Mouse (Mus musculus) forebrain, embryonic 16.5 days (tissue): ENCODE data around the gene Fkbp7. TPM values are rescaled to one million over a fixed set of nuclear protein-coding genes. Genes with fewer than 3 reads are reported as not detected.

Experiments
- ATAC-seq: fragments of 200-750 bp; cut with Nextera tagmentation; 2 replicates; pipeline ENCODE4 v1.8.0; 2017; ENCODE audit warnings: mild to moderate bottlenecking, moderate library complexity
- H3K27ac ChIP-seq: fragments of 300-500 bp; sonication (generic); 2 replicates; pipeline ENCODE4 v1.5.1; 2014; ENCODE audit warnings: low read length, control low read depth
- H3K27me3 ChIP-seq: fragments of 300-500 bp; sonication (generic); replicated peaks from 2 replicates; pipeline ENCODE4 v1.6.1; 2014; ENCODE audit warnings: low read length; ENCODE audit not compliant: control insufficient read depth, insufficient read depth
- H3K36me3 ChIP-seq: fragments of 300-500 bp; sonication (generic); 2 replicates; pipeline ENCODE4 v1.6.1; 2014; ENCODE audit not compliant: control insufficient read depth, insufficient read depth
- H3K4me1 ChIP-seq: fragments of 300-500 bp; sonication (generic); replicated peaks from 2 replicates; pipeline ENCODE4 v1.6.1; 2014; ENCODE audit warnings: low read length; ENCODE audit not compliant: control insufficient read depth, insufficient read depth
- H3K4me2 ChIP-seq: fragments of 300-500 bp; sonication (generic); 2 replicates; pipeline ENCODE4 v1.6.1; 2014; ENCODE audit warnings: mild to moderate bottlenecking, low read length, control low read depth
- H3K4me3 ChIP-seq: fragments of 300-500 bp; sonication (generic); replicated peaks from 2 replicates; pipeline ENCODE4 v1.5.1; 2014; ENCODE audit warnings: mild to moderate bottlenecking, low read length, control low read depth
- H3K9ac ChIP-seq: fragments of 300-500 bp; sonication (generic); replicated peaks from 2 replicates; pipeline ENCODE4 v1.6.1; 2014; ENCODE audit warnings: low read depth, low read length, control low read depth
- H3K9me3 ChIP-seq: fragments of 300-500 bp; sonication (generic); 2 replicates; pipeline ENCODE4 v1.6.1; 2016; ENCODE audit warnings: low read length; ENCODE audit not compliant: control insufficient read depth
- WGBS: fragments of 180-500 bp; shearing (Covaris S2); extraction: QIAGEN DNeasy Blood & Tissue Kit; methylation state at CpG from one replicate; pipeline ENCODE4 v1.1.7; 2014; 5-methylcytosine and 5-hydroxymethylcytosine counted together
- polyA plus RNA-seq: library from polyadenylated mRNA; unstranded; fragments of >200 nt; fragmentation: Nextera tagmentation; extraction: Ambion mirVana; gene quantifications from 2 replicates; pipeline ENCODE4 v1.2.1, GENCODE M21; 2015

The Fkbp7 gene
- polyA plus RNA-seq, 1 experiment from 2014 or later: 12.4 TPM

DNA sequence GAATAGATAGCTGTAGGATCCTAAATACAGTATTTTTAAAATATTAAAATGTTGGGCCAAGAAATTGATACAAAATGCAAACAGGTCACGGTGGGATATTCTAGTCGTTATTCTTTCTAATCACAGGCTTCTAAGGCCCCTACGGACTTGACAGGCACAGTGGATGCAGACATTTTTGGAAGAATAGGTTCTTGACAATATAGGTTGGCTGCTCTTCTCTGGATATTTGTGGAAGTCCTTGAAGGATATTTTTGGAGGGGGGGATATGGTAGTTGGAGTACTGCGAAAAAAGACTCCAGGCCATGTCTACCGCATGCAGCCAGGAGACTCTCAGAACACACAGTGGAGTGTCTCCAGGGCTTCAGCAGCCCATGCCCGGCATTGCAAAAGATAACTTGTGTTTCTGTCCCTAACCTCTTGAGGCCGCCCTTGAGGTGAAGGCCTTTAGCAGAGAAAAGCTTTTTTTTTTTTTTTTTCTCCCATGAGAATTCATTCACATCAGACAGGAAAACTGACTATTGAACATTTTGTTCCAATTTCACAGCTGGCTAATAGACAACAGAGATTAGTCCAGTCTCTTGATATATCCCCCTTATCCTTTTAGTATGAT, 661 bp upstream of the Fkbp7 start:
- peak overlapping the region; percentile 79 for H3K4me2 ChIP-seq
- H3K9ac ChIP-seq: no peak overlapping the region; the same call in 1 of the 2 replicates
- ATAC-seq: no peak

DNA sequence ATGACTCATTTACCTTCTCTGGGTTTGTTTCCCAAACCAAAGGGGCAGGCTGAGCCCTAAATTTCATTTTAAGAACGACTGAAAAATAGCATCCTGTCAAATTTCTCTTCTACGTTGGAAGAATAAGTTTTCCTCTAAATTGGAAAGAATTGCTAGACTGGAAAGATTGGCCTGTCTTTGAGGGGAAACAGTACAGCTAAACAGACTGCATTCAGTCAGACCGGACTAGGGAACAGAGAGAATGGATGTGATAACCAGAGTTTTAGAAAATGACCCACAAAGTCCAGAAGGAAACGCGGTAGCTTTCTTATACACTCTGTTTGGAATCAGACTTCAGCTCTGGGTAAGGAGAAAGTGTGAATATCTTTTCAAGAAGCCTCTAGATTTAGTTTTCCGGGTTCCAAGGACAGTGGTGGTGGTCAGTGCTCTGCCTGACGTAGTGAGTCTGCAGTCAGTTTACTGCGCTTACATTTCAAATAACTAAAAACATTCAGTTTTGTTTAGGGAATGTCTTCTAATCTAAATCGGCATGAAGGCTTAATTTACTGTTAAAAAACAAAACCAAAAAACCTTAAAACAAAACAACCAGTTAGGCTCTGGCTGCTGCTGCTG, 676 bp downstream of the Fkbp7 start:
- H3K4me1 ChIP-seq: peaks cover 29% of the 10 kb centered on the region
- peak overlapping the region; percentile 57 for H3K4me3 ChIP-seq
- H3K9ac ChIP-seq: peak overlapping the region; percentile 70
- no peaks in the 10 kb centered on the region for H3K27me3 ChIP-seq
- 28% methylated on average over 9 of the region's 9 CpGs for WGBS
- peak overlapping the region; percentile 75 for H3K27ac ChIP-seq
- no peaks in the 10 kb centered on the region for H3K9me3 ChIP-seq
- no peaks in the 10 kb centered on the region for H3K36me3 ChIP-seq
- no peak for ATAC-seq
- H3K4me2 ChIP-seq: peak overlapping the region; percentile 79

More for the DNA sequence above, 661 bp upstream of the Fkbp7 start:
- peak overlapping the region; percentile 57 for H3K4me3 ChIP-seq
- no peaks in the 10 kb centered on the region for H3K9me3 ChIP-seq
- peaks cover 29% of the 10 kb centered on the region for H3K4me1 ChIP-seq
- 43% methylated on average over 7 of the region's 7 CpGs for WGBS
- no peaks in the 10 kb centered on the region for H3K36me3 ChIP-seq
- no peak overlapping the region; the same call in 1 of the 2 replicates for H3K27ac ChIP-seq
- H3K27me3 ChIP-seq: no peaks in the 10 kb centered on the region

GRCm38 (mm10) chr2:76671641-76672040, 1.3 kb downstream of the Fkbp7 start:
- Histone ChIP-seq H3K27ac (no peak overlapping the region), H3K4me2 (peak overlapping the region; percentile 79), H3K9me3 (no peaks in the 10 kb centered on the region), H3K9ac (no peak overlapping the region), H3K4me3 (peak overlapping the region; percentile 57), H3K4me1 (peaks cover 26% of the 10 kb centered on the region), H3K36me3 (no peaks in the 10 kb centered on the region), H3K27me3 (no peaks in the 10 kb centered on the region)
- no peak for ATAC-seq
- 84% methylated on average over 6 of the region's 6 CpGs for WGBS

DNA sequence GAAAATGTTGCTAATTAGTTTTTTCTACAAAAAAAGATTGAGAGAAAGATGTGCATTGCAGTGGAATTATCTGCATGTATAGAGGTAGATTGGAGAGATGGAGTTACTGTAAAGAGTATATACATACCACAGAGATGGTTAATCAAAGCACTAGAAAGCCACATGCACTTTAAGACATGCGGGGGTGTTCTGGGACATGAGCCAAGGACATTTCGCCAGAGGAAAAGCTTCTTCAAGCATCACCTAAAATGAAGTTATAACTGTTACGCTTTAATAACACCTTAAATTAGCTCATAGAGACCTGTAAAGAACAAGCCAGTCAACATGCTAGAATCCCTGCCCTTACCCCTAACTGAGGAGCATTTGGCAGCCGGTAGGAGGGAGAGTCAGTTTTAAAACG, 5.7 kb downstream of the Fkbp7 start:
- H3K4me1 ChIP-seq: peaks cover 6% of the 10 kb centered on the region
- WGBS: 78% methylated on average over 5 of the region's 5 CpGs

GRCm38 (mm10) chr2:76665531-76665930, 7.4 kb downstream of the Fkbp7 start:
- Histone ChIP-seq H3K27ac (no peak overlapping the region), H3K9me3 (no peaks in the 10 kb centered on the region), H3K9ac (no peak overlapping the region), H3K4me1 (no peaks in the 10 kb centered on the region), H3K4me2 (no peak overlapping the region), H3K27me3 (no peaks in the 10 kb centered on the region), H3K4me3 (no peak overlapping the region), H3K36me3 (peaks cover 11% of the 10 kb centered on the region)
- no peak for ATAC-seq
- 97% methylated on average over 7 of the region's 7 CpGs for WGBS

More for the DNA sequence above, 5.7 kb downstream of the Fkbp7 start:
- Histone ChIP-seq H3K4me3 (no peak overlapping the region), H3K4me2 (no peak overlapping the region), H3K27ac (no peak overlapping the region), H3K9ac (no peak overlapping the region), H3K9me3 (no peaks in the 10 kb centered on the region), H3K27me3 (no peaks in the 10 kb centered on the region), H3K36me3 (peaks cover 11% of the 10 kb centered on the region)
- ATAC-seq: no peak

DNA sequence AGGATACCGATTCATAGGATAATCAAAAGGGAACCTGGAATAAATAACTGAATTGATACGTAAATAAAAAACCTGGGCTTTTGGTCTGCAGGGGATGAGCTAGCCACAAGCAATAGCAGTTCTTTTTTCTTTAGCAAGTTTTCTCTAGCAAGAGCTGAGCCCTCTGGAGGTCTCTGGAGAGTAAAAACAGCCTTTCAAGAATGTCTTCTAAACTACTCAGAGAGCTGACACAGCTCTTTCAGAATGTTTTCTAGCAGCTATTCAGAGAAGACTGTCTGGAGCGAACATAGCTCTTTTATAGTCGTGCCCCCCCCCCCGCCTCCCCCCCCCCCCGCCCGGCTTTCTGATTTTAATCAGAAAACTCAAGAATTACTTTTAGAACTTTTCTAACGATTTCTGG, 13.5 kb downstream of the Fkbp7 start:
- Histone ChIP-seq H3K27ac (no peak overlapping the region), H3K4me1 (no peaks in the 10 kb centered on the region), H3K4me3 (no peak overlapping the region), H3K9me3 (no peaks in the 10 kb centered on the region), H3K9ac (no peak overlapping the region), H3K36me3 (peaks cover 4% of the 10 kb centered on the region; the same call in 1 of the 2 replicates), H3K27me3 (no peaks in the 10 kb centered on the region), H3K4me2 (no peak overlapping the region)
- WGBS: 40% methylated on average over 6 of the region's 8 CpGs
- no peak for ATAC-seq

- 85% methylated on average over 13 of the region's 13 CpGs for WGBS
- no peak overlapping the region for H3K27ac ChIP-seq
- no peaks in the 10 kb centered on the region for H3K27me3 ChIP-seq
- no peak for ATAC-seq
- H3K4me2 ChIP-seq: no peak overlapping the region
- peaks cover 4% of the 10 kb centered on the region; the same call in 1 of the 2 replicates for H3K36me3 ChIP-seq
- no peaks in the 10 kb centered on the region for H3K4me1 ChIP-seq
- H3K9ac ChIP-seq: no peak overlapping the region
- H3K4me3 ChIP-seq: no peak overlapping the region
- no peaks in the 10 kb centered on the region for H3K9me3 ChIP-seq
Observed at GRCm38 (mm10) chr2:76658551-76658950, 14.4 kb downstream of the Fkbp7 start.

DNA sequence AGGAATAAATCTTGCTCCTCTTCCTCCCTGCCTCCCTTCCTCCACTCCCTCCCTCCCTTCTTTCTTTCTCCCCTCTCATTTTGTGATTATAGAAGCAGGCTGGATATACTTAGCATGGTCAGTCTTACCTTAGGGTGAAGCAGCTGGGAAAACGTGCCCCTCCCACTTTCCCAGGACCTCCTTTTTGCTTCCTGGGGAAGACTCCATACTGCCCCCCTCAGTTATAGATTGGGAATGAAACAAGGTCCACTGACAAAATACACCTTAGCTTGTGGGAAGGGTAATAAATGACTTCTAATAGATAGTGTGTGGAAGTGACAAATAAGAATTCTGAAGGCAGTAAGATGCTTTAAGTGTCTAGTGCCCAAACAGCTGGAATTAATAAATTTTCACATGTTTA, 16.9 kb downstream of the Fkbp7 start:
- WGBS: 13% methylated on average over 1 of the region's 1 CpGs
- ATAC-seq: no peak
- H3K4me3 ChIP-seq: no peak overlapping the region
- H3K27me3 ChIP-seq: no peaks in the 10 kb centered on the region
- H3K9ac ChIP-seq: no peak overlapping the region
- H3K4me1 ChIP-seq: no peaks in the 10 kb centered on the region
- H3K9me3 ChIP-seq: no peaks in the 10 kb centered on the region
- no peak overlapping the region for H3K27ac ChIP-seq
- H3K36me3 ChIP-seq: no peaks in the 10 kb centered on the region
- no peak overlapping the region for H3K4me2 ChIP-seq

DNA sequence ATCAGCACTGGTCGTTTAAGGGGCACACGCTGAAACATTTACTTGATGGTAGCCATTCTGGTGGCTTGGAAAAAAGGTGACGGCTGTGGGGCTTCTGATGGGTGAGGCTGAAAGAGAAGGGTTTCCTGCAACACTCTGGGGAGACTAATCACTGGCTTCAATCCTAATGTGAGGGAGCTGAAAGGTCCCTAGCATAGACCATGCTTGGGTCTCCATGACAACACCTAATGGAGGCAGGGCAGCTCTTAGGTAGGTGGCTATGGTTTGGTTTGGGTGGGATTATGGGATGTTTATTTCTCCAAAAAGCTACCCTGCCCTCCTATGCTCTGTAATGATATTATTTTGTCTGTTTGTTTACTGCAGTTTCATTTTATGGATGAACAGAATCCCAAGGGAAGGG, 17.5 kb downstream of the Fkbp7 start:
- no peak overlapping the region for H3K9ac ChIP-seq
- no peak overlapping the region for H3K27ac ChIP-seq
- H3K4me1 ChIP-seq: no peaks in the 10 kb centered on the region
- no peaks in the 10 kb centered on the region for H3K27me3 ChIP-seq
- no peak for ATAC-seq
- WGBS: 76% methylated on average over 3 of the region's 3 CpGs
- no peaks in the 10 kb centered on the region for H3K36me3 ChIP-seq
- H3K4me3 ChIP-seq: no peak overlapping the region
- H3K4me2 ChIP-seq: no peak overlapping the region
- H3K9me3 ChIP-seq: no peaks in the 10 kb centered on the region
